Mouse (Mus musculus): ENCODE data around the gene St6galnac3. TPM values are rescaled to one million over a fixed set of nuclear protein-coding genes. Genes with fewer than 3 reads are reported as not detected.
A peak's percentile ranks its signal among the peaks of the same experiment; 100 is the strongest.

St6galnac3 gene
- total RNA-seq, 2 experiments from 2014 or later, result 1.3 to 2.6 TPM

- no peak for DNase-seq
- intact Hi-C loops (cut with DNase I), result no loop called here
Observed at GRCm38 (mm10) chr3:153699086-153699485, 25.9 kb downstream of the St6galnac3 start.

DNA sequence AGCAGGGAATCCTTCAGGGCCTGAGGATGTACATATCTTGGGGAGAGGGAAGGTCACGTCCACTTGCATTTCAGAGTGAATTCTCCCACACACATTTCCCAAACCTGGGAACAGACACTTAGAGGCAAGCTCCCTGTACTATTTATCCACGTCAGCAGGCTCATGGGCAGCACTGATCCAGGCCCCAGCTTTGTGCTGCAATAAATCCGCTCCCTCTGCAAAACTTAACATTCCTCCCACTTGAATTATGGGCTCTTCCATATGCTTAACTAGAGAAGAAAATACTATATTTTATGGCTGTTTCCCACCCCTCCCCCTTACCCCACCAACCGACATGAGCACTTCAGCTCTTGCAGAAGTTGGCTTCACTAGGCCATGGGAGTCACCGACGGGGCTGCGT, 32.0 kb downstream of the St6galnac3 start:
- intact Hi-C loops (cut with DNase I), result no loop called here
- no peak for DNase-seq
- Histone ChIP-seq H3K27ac (no peak overlapping the region), H3K4me3 (no peak overlapping the region)
- no peak for TF ChIP-seq CTCF (IDR thresholded peaks at IDR 0.05)

More at GRCm38 (mm10) chr3:153699086-153699485, 25.9 kb downstream of the St6galnac3 start:
- Histone ChIP-seq H3K27ac (no peak overlapping the region), H3K4me3 (no peak overlapping the region)
- no peak for TF ChIP-seq CTCF (IDR thresholded peaks at IDR 0.05)

DNA sequence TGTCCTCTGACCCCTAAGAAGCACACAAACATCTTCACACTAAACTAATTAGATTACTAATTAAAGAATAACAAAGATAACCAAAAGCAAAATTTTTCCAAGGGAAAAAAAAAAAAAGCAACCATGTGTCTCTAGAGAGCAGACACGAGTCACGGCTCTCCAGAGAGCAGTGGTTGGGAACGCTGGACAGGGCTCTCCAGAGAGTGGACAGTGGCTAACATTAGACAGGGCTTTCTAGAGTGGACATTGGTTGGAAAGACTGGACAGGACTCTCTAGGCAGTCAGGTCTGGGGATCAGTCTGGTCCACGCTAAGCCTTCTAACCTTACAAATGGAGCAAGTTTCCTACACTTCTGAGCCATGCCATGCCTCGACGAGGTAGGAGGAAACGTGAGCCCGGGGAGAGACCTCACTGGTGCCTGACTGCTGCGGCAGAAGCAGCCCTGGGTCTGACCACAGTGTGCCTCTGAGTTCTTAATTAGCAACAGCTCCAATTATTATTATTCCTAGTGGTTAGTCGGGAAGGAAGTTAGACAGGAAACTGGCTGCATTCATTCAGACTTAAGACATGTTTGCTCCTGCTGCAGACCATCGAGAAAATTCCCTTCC, 32.7 kb downstream of the St6galnac3 start:
- intact Hi-C loops (cut with DNase I), result no loop called here
- H3K4me3 ChIP-seq, result no peak overlapping the region
- peak overlapping the region; percentile 43; the same call in 1 of the 2 replicates for H3K27ac ChIP-seq
- no peak for DNase-seq
- TF ChIP-seq CTCF (IDR thresholded peaks at IDR 0.05), result no peak

GRCm38 (mm10) chr3:153691537-153691936, 33.4 kb downstream of the St6galnac3 start:
- Histone ChIP-seq H3K4me3 (no peak overlapping the region), H3K27ac (no peak overlapping the region)
- DNase-seq, result no peak
- no peak for TF ChIP-seq CTCF (IDR thresholded peaks at IDR 0.05)
- intact Hi-C loops (cut with DNase I), result no loop called here

DNA sequence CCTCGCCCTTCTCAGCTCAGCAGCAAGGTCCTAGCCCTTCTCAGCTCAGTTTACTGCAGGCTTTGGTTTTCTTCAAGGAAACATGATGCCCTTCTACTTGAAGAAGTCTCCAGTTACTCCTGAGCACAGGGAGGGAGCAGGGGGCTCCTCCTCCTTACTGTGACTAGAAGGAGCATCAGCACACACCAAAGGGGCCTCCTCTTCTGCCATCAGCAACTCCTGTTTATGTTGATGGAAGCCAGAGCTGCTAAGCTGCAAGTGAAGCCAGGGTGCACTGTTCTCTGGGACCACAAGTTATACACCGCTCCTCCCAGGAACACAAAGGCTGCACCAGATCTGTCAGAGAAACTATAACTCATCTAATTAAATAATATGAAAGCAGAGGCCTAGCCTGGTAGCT, 34.4 kb downstream of the St6galnac3 start:
- no peak for DNase-seq
- H3K27ac ChIP-seq, result no peak overlapping the region
- no peak for TF ChIP-seq CTCF (IDR thresholded peaks at IDR 0.05)
- H3K4me3 ChIP-seq, result no peak overlapping the region
- intact Hi-C loops (cut with DNase I), result no loop called here

DNA sequence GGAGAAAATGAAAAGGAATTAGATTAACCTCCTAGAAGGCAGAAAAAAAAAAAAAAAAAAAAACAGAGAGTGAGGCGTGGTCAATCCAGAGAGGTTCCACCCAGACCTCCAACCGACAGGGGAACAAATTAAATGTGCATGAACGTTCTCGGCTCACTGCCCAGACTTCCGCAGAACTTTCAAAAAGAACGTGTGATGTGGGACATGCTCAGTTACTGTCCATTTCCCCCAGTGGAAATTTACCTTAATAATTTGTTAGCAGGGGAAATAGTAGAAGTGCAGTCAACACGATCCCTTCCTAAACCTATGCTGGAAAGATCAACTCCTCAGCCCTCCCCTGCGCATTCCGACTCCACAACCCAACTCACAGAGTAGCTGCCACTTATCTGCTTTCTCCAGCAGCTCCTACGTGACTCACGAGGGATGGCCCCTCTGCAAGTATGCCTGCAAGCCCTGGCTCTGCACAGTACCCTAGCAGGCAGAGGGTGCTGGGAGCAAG, 35.1 kb downstream of the St6galnac3 start:
- peak overlapping the region; percentile 24 for H3K4me3 ChIP-seq
- intact Hi-C loops (cut with DNase I), result no loop called here
- no peak for DNase-seq
- no peak for TF ChIP-seq CTCF (IDR thresholded peaks at IDR 0.05)
- peak overlapping the region; percentile 21; the same call in 1 of the 2 replicates for H3K27ac ChIP-seq

DNA sequence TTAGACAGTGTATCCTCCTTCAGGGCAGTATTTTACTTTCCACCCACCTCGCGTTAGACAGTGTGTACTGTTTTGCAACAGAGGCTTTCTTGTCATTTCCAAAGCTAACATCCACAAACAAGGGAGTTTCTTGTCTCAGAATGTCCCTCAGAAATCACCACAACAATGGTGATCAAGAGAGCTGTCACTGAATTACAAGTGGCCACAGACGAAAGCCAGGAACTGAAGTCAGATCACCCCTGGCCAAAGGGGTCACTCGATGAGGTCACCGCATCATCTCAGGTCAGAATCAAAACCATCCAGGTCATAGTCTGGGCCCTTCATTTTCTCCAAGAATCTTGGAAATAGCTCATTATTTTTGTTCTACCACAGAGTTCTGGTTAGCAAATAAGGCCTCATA, 37.1 kb downstream of the St6galnac3 start:
- intact Hi-C loops (cut with DNase I), result no loop called here

GRCm38 (mm10) chr3:153684909-153685308, 40.1 kb downstream of the St6galnac3 start:
- TF ChIP-seq CTCF (IDR thresholded peaks at IDR 0.05), result no peak
- Histone ChIP-seq H3K27ac (no peak overlapping the region), H3K4me3 (no peak overlapping the region)
- intact Hi-C loops (cut with DNase I), result no loop called here
- DNase-seq, result no peak

More for the DNA sequence above, 37.1 kb downstream of the St6galnac3 start:
- H3K4me3 ChIP-seq, result no peak overlapping the region
- H3K27ac ChIP-seq, result no peak overlapping the region
- no peak for DNase-seq
- TF ChIP-seq CTCF (IDR thresholded peaks at IDR 0.05), result no peak

DNA sequence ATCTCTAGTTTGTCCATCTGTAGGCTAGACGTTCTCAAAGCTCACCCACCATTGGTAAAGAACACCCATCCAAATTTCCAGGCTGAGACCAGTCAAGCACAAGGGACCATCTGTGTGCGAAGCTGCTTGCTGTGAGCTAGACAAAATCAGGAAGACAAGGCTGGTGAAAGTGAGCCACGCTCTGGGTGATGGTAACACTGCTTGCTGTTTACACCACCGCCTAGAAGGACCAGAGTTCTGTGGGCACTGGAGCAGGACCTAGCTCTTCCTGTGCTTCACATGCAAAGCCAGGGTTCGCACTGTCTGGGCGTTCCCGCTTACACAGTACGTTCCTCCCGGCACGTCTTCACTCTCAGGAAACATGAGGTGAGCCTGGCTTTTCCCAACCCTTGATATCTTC, 42.7 kb downstream of the St6galnac3 start:
- no peak overlapping the region for H3K4me3 ChIP-seq

DNA sequence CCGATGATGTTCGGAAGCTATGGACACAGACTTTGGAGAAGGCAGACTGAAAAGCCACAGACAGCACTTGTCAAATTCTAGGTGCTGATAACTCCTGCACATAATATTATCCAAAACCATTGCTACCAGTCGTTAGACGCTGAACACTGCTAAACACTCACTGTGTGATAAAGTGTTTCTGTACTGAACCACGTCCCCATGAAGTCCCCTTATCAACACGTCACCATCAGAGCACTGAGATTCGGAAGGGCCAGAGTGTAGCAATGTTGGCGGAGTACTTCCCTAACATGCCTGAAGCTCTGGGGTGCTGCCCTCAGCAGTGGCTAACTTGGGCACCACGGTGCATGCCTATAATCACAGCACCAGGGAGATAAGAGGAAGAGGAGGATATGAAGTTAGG, 43.3 kb downstream of the St6galnac3 start:
- DNase-seq, result no peak
- intact Hi-C loops (cut with DNase I), result no loop called here
- no peak overlapping the region for H3K27ac ChIP-seq
- no peak for TF ChIP-seq CTCF (IDR thresholded peaks at IDR 0.05)
- H3K4me3 ChIP-seq, result no peak overlapping the region

More for the DNA sequence above, 42.7 kb downstream of the St6galnac3 start:
- no peak overlapping the region for H3K27ac ChIP-seq
- DNase-seq, result no peak
- no peak for TF ChIP-seq CTCF (IDR thresholded peaks at IDR 0.05)
- intact Hi-C loops (cut with DNase I), result no loop called here

DNA sequence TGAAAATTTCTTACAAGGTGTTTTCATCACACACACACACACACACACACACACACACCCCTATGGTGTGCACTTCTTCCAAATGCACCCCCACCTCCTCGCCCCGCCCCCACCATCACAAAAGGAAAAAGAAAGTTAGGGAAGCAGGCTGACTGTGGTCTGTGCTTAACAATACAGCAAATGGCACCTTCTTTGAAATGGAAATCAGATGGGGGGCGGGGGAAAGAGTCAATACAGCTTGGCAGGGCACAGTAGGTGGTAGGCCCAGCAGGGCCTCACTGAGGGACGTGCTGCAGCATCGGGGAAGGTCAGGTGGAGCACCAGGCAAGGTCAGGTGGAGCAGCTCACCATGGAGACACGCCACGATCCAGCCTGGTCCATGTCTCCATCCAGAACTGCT, 49.1 kb downstream of the St6galnac3 start:
- Histone ChIP-seq H3K27ac (no peak overlapping the region), H3K4me3 (no peak overlapping the region)
- TF ChIP-seq CTCF (IDR thresholded peaks at IDR 0.05), result no peak
- no peak for DNase-seq
- intact Hi-C loops (cut with DNase I), result no loop called here

- TF ChIP-seq CTCF (IDR thresholded peaks at IDR 0.05), result peak; percentile 29
- no peak overlapping the region for H3K4me3 ChIP-seq
- H3K27ac ChIP-seq, result no peak overlapping the region
- intact Hi-C loops (cut with DNase I), result no loop called here
- peak; percentile 28 for DNase-seq
Observed at GRCm38 (mm10) chr3:153675073-153675472, 49.9 kb downstream of the St6galnac3 start.

GRCm38 (mm10) chr3:153674359-153674758, 50.6 kb downstream of the St6galnac3 start:
- H3K27ac ChIP-seq, result no peak overlapping the region
- no peak for DNase-seq
- no peak overlapping the region for H3K4me3 ChIP-seq
- intact Hi-C loops (cut with DNase I), result no loop called here
- TF ChIP-seq CTCF (IDR thresholded peaks at IDR 0.05), result no peak

DNA sequence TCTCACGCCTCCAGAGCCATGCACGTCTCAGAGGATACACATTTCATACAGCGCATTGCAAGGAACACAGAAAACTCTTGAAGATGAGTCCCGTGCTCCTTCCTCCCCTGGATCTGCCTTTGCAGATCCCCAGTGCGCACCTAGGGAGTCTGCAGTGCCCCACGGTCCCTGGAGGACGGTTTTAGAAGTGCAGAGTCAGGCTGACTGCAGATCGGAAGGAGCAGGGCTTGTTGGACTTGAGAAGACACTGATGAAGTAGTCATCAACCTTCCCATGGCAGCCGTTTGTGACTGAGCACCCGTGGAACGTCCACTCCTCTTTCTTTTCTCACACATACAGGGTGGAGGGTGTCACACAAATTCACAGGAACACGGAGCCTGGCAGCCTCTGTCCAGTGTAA, 51.5 kb downstream of the St6galnac3 start:
- H3K4me3 ChIP-seq, result no peak overlapping the region
- no peak for TF ChIP-seq CTCF (IDR thresholded peaks at IDR 0.05)
- intact Hi-C loops (cut with DNase I), result no loop called here
- no peak for DNase-seq
- H3K27ac ChIP-seq, result no peak overlapping the region

Data from gastrocnemius, adult 2 months (tissue).